Mouse (Mus musculus): Measurements from ENCODE around the gene Prkg1. TPM values are rescaled to one million over a fixed set of nuclear protein-coding genes. Genes with fewer than 3 reads are reported as not detected.

Gene Prkg1
- total and polyA plus RNA-seq, 3 experiments: 2.2 to 13.6 (median 11.0) TPM

DNA sequence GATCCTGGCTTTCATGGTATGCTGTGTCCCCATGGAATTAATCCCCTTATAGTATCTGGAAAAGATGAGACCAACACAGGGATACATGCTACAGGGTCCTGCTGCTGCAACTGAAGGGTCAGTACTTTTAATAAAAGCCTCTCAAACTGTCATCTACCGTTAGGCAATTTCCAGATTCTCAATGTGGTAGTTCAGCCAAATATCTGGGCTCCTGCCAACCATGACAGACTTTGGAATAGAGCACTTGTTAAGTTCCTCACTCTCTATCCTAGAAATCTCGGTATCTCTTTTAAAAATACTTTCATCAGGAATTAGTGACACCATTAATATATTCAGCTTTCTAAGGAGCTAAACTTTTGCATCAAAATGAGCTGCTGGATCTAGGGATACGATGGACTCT lies 428.5 kb downstream of the Prkg1 start:
- Histone ChIP-seq H3K4me1 (ENCODE audit: control insufficient read depth, insufficient read depth, low read length) (no peaks in the 10 kb centered on the region), H3K4me3 (no peak overlapping the region), H3K9ac (ENCODE audit: low read depth, low read length) (no peak overlapping the region), H3K27me3 (ENCODE audit: control insufficient read depth, insufficient read depth, low read length) (no peaks in the 10 kb centered on the region), H3K27ac (no peak overlapping the region), H3K79me2 (replicated peaks; ENCODE audit: control insufficient read depth, insufficient read depth, low read length) (no peaks in the 10 kb centered on the region), H3K36me3 (ENCODE audit: control insufficient read depth, insufficient read depth, low read length) (no peaks in the 10 kb centered on the region)
- intact Hi-C loops (cut with DNase I): no loop called here
- 56% methylated on average over 3 of the region's 3 CpGs for WGBS
- no peak for TF ChIP-seq POLR2A (IDR thresholded peaks at IDR 0.05; ENCODE audit: insufficient read depth, low read depth, low read length)
- no peak for TF ChIP-seq CTCF (IDR thresholded peaks at IDR 0.05)
- no peak for TF ChIP-seq EP300 (IDR thresholded peaks at IDR 0.05; ENCODE audit: insufficient read depth, low read depth, low read length)
- DNase-seq: no peak

DNA sequence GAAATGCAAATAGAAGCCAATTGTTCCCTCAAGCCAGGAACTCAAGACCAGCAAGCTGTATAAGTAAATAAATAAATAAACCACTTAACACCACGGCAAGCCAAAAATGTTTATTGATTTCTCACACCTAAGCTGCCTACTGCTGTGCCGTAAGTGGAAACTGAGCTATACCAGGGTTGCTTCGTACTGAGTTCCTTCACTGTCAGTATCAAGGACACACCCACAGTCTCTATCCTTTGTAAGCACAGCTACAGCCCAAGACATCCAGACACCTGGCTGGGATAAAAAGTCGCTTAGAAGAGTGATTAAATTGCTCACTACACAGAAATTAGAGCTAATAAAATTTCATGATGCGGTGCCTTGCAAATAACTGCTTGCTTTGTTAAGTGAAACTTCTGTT lies 434.9 kb downstream of the Prkg1 start:
- TF ChIP-seq CTCF (IDR thresholded peaks at IDR 0.05) (no peak), POLR2A (IDR thresholded peaks at IDR 0.05; ENCODE audit: insufficient read depth, low read depth, low read length) (no peak)
- Histone ChIP-seq H3K27me3 (ENCODE audit: control insufficient read depth, insufficient read depth, low read length) (no peaks in the 10 kb centered on the region), H3K79me2 (replicated peaks; ENCODE audit: control insufficient read depth, insufficient read depth, low read length) (no peaks in the 10 kb centered on the region), H3K4me3 (no peak overlapping the region), H3K9ac (ENCODE audit: low read depth, low read length) (no peak overlapping the region), H3K27ac (no peak overlapping the region), H3K36me3 (ENCODE audit: control insufficient read depth, insufficient read depth, low read length) (no peaks in the 10 kb centered on the region), H3K4me1 (ENCODE audit: control insufficient read depth, insufficient read depth, low read length) (no peaks in the 10 kb centered on the region)
- WGBS: 67% methylated on average over 5 of the region's 5 CpGs
- no peak for DNase-seq
- intact Hi-C loops (cut with DNase I): no loop called here

DNA sequence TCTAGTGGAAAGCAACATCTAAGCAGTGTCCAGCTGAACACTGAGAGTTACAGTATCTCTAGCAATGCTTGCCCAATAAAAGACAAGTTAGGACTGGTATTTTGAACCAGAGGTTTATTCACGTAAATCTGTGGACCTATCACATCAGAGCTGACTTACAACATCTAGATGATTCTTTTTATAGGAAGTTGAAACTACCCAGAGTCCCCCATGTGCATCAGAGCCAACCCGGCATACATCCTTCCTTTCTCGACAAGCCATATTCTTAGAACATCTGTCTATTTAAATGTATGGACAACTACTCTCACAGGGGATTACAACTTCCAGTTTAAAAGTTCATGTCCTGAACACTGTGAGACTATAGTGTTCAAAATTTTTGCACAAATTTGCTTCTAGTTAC lies 460.1 kb downstream of the Prkg1 start:
- Histone ChIP-seq H3K9ac (ENCODE audit: low read depth, low read length) (no peak overlapping the region), H3K27me3 (ENCODE audit: control insufficient read depth, insufficient read depth, low read length) (no peaks in the 10 kb centered on the region), H3K4me3 (no peak overlapping the region), H3K79me2 (replicated peaks; ENCODE audit: control insufficient read depth, insufficient read depth, low read length) (no peaks in the 10 kb centered on the region), H3K36me3 (ENCODE audit: control insufficient read depth, insufficient read depth, low read length) (no peaks in the 10 kb centered on the region), H3K27ac (no peak overlapping the region), H3K4me1 (ENCODE audit: control insufficient read depth, insufficient read depth, low read length) (no peaks in the 10 kb centered on the region)
- intact Hi-C loops (cut with DNase I): no loop called here
- WGBS: 61% methylated on average over 3 of the region's 3 CpGs
- TF ChIP-seq CTCF (IDR thresholded peaks at IDR 0.05) (no peak), POLR2A (IDR thresholded peaks at IDR 0.05; ENCODE audit: insufficient read depth, low read depth, low read length) (no peak), EP300 (IDR thresholded peaks at IDR 0.05; ENCODE audit: insufficient read depth, low read depth, low read length) (no peak)
- DNase-seq: no peak

DNA sequence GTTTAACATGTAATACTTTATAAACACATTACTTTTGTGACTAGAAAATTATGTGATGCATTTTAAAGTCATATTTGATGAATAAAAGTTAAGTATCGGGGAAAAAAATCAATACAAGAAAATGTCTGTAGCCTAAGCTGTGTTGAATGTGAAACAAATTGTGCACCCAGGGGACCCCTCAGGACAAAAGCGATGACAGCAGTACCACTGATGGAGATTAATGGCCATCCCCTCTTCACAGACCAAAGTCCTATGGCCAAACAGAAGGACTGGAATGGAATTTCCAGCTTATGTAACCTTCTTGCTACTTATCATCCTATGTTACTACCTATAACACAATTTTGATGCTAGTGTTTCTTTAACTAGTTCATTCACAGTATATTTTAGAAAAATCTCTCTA lies 473.6 kb downstream of the Prkg1 start:
- no peak overlapping the region for H3K9ac ChIP-seq (ENCODE audit: low read depth, low read length)
- H3K79me2 ChIP-seq (replicated peaks; ENCODE audit: control insufficient read depth, insufficient read depth, low read length): no peaks in the 10 kb centered on the region
- no peaks in the 10 kb centered on the region for H3K27me3 ChIP-seq (ENCODE audit: control insufficient read depth, insufficient read depth, low read length)
- TF ChIP-seq CTCF (IDR thresholded peaks at IDR 0.05): no peak
- no peak for TF ChIP-seq POLR2A (IDR thresholded peaks at IDR 0.05; ENCODE audit: insufficient read depth, low read depth, low read length)
- no peak for TF ChIP-seq EP300 (IDR thresholded peaks at IDR 0.05; ENCODE audit: insufficient read depth, low read depth, low read length)
- H3K27ac ChIP-seq: no peak overlapping the region
- WGBS: 87% methylated on average over 2 of the region's 2 CpGs
- H3K36me3 ChIP-seq (ENCODE audit: control insufficient read depth, insufficient read depth, low read length): no peaks in the 10 kb centered on the region
- no peak for DNase-seq
- intact Hi-C loops (cut with DNase I): no loop called here
- H3K4me1 ChIP-seq (ENCODE audit: control insufficient read depth, insufficient read depth, low read length): no peaks in the 10 kb centered on the region
- no peak overlapping the region for H3K4me3 ChIP-seq

DNA sequence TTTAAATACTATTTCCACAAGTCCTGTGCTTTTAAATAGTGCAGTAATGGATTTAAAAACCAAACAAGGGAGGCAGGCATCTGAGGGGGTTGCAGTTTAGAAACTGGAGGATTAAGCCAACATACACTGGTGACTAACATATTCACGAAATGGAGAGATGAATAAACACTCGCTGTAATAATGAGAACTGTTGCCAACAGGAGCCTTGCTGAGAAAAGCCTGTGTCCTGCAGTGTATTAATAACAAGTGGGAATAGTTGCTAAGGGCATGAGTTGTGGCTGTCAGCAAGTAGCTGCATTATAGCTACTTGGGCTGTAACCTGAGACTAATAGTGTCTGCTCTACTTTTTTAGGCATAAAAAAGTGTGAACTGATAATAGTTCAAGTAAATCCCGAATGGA lies 480.3 kb downstream of the Prkg1 start:
- no peak overlapping the region for H3K9ac ChIP-seq (ENCODE audit: low read depth, low read length)
- no peaks in the 10 kb centered on the region for H3K27me3 ChIP-seq (ENCODE audit: control insufficient read depth, insufficient read depth, low read length)
- 33% methylated on average over 3 of the region's 3 CpGs for WGBS
- no peaks in the 10 kb centered on the region for H3K79me2 ChIP-seq (replicated peaks; ENCODE audit: control insufficient read depth, insufficient read depth, low read length)
- no peaks in the 10 kb centered on the region; the same call in 1 of the 2 replicates for H3K4me1 ChIP-seq (ENCODE audit: control insufficient read depth, insufficient read depth, low read length)
- TF ChIP-seq POLR2A (IDR thresholded peaks at IDR 0.05; ENCODE audit: insufficient read depth, low read depth, low read length) (no peak), CTCF (IDR thresholded peaks at IDR 0.05) (no peak), EP300 (IDR thresholded peaks at IDR 0.05; ENCODE audit: insufficient read depth, low read depth, low read length) (no peak)
- DNase-seq: no peak
- H3K27ac ChIP-seq: no peak overlapping the region
- no peaks in the 10 kb centered on the region for H3K36me3 ChIP-seq (ENCODE audit: control insufficient read depth, insufficient read depth, low read length)
- H3K4me3 ChIP-seq: no peak overlapping the region
- intact Hi-C loops (cut with DNase I): no loop called here

DNA sequence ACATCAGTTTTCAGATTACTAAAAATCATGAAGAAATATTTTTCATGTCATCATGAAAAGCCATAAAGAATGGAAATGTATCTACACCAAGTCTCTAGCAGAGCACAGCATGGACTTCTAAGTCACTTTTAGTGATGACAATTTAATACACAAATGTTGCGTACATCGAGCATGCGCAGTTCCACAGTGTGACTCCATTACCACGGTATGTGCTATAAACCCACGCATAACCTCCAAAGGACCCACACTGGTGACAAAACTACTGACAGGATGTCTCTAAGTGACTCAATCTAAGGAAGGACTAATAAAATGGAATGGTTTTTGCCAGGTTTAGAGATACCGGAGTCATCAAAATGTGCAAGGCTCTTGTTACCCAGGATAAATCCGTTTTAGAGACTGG lies 480.7 kb downstream of the Prkg1 start:
- Histone ChIP-seq H3K27ac (no peak overlapping the region), H3K79me2 (replicated peaks; ENCODE audit: control insufficient read depth, insufficient read depth, low read length) (no peaks in the 10 kb centered on the region), H3K4me3 (no peak overlapping the region), H3K27me3 (ENCODE audit: control insufficient read depth, insufficient read depth, low read length) (no peaks in the 10 kb centered on the region), H3K9ac (ENCODE audit: low read depth, low read length) (no peak overlapping the region), H3K4me1 (ENCODE audit: control insufficient read depth, insufficient read depth, low read length) (no peaks in the 10 kb centered on the region; the same call in 1 of the 2 replicates), H3K36me3 (ENCODE audit: control insufficient read depth, insufficient read depth, low read length) (no peaks in the 10 kb centered on the region)
- DNase-seq: no peak
- 89% methylated on average over 7 of the region's 7 CpGs for WGBS
- intact Hi-C loops (cut with DNase I): no loop called here
- TF ChIP-seq CTCF (IDR thresholded peaks at IDR 0.05): no peak
- TF ChIP-seq POLR2A (IDR thresholded peaks at IDR 0.05; ENCODE audit: insufficient read depth, low read depth, low read length): no peak
- no peak for TF ChIP-seq EP300 (IDR thresholded peaks at IDR 0.05; ENCODE audit: insufficient read depth, low read depth, low read length)
